Mouse (Mus musculus) heart, embryonic 14.5 days (tissue): ENCODE measurements at regions not wholly inside any gene's neighbourhood (a gene's known extent, or its start where the extent isn't known, plus 50 kb on each side); places are given as distances from the start of the nearest gene placed in this dataset.

Experiments used
- ATAC-seq: fragments of 200-750 bp; cut with Nextera tagmentation; 2 replicates; pipeline ENCODE4 v1.8.0; 2017; ENCODE audit warnings: low read depth, moderate TSS enrichment; ENCODE audit not compliant: insufficient number of reproducible peaks, insufficient read depth, low FRiP score
- H3K27ac ChIP-seq, 2 experiments: fragments of 200-500 bp in 1 of 2; fragments of 300-500 bp in 1 of 2; sonication (generic) in 1 of 2; replicated peaks in 1 of 2; 2 replicates each; pipeline ENCODE4 v1.5.1; 2012 to 2014; ENCODE audit warnings: low read depth in 2 of 2, low read length in 2 of 2, control low read depth in 1 of 2, mild to moderate bottlenecking in 1 of 2, mixed read lengths in 1 of 2; ENCODE audit not compliant: control insufficient read depth in 1 of 2, insufficient read depth in 1 of 2
- H3K27me3 ChIP-seq: fragments of 300-500 bp; sonication (generic); 2 replicates; pipeline ENCODE4 v1.6.1; 2014; ENCODE audit warnings: mild to moderate bottlenecking, low read length, control low read depth; ENCODE audit not compliant: control insufficient read depth, insufficient read depth
- H3K36me3 ChIP-seq: fragments of 300-500 bp; sonication (generic); 2 replicates; pipeline ENCODE4 v1.6.1; 2014; ENCODE audit warnings: mild to moderate bottlenecking, control low read depth, low read length, mixed read lengths; ENCODE audit not compliant: control insufficient read depth, insufficient read depth
- H3K4me1 ChIP-seq, 2 experiments: fragments of 200-500 bp in 1 of 2; fragments of 300-500 bp in 1 of 2; sonication (generic) in 1 of 2; 2 replicates each; pipeline ENCODE4 v1.6.1; 2012 to 2014; ENCODE audit warnings: low read length in 2 of 2, control low read depth in 1 of 2, mixed read lengths in 1 of 2; ENCODE audit not compliant: control insufficient read depth in 2 of 2, insufficient read depth in 2 of 2
- H3K4me2 ChIP-seq: fragments of 300-500 bp; sonication (generic); 2 replicates; pipeline ENCODE4 v1.6.1; 2014; ENCODE audit warnings: mild to moderate bottlenecking, low read length
- H3K4me3 ChIP-seq, 2 experiments: fragments of 200-500 bp in 1 of 2; fragments of 300-500 bp in 1 of 2; sonication (generic) in 1 of 2; 2 replicates each; pipeline ENCODE4 v1.5.1; 2012 to 2014; ENCODE audit warnings: low read length in 2 of 2, mild to moderate bottlenecking in 2 of 2, control low read depth in 1 of 2, low read depth in 1 of 2, moderate library complexity in 1 of 2; ENCODE audit not compliant: control insufficient read depth in 1 of 2, insufficient read depth in 1 of 2
- H3K9ac ChIP-seq: fragments of 300-500 bp; sonication (generic); 2 replicates; pipeline ENCODE4 v1.6.1; 2014; ENCODE audit warnings: mild to moderate bottlenecking, low read length
- H3K9me3 ChIP-seq: fragments of 300-500 bp; sonication (generic); 2 replicates; pipeline ENCODE4 v1.6.1; 2016; ENCODE audit warnings: low read length, control low read depth; ENCODE audit not compliant: control insufficient read depth
- WGBS: fragments of 180-500 bp; shearing (Covaris S2); extraction: QIAGEN DNeasy Blood & Tissue Kit; methylation state at CpG from one replicate; pipeline ENCODE4 v1.1.7; 2014; 5-methylcytosine and 5-hydroxymethylcytosine counted together

DNA sequence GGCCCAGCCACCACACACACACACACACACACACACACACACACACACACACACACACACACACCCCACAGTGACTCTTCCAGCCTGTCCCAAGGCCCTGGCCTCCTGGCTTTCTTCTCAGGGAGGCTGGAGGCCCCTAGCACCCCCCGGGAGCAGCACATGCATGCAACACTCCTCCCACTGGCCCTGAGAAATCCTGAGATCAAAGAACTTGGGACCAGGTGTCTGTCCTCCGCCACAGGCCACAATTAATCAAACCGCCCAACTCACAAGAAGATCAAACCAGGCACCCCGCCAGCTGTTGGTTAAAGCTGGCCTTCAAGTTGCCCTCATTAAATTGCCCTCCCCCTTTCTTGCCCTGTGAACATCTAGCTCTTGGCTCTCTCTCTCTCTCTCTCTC is 143.8 kb upstream of the Zfp703 start:
- no peak overlapping the region for H3K9ac ChIP-seq
- no peak for ATAC-seq
- H3K4me1 ChIP-seq = peaks cover 14 to 15% of the 10 kb centered on the region in 2 experiments; a peak in 3 of 4 replicates
- H3K36me3 ChIP-seq = no peaks in the 10 kb centered on the region
- H3K9me3 ChIP-seq = no peaks in the 10 kb centered on the region
- H3K27ac ChIP-seq = no peak overlapping the region
- WGBS = 49% methylated on average over 4 of the region's 4 CpGs
- no peaks in the 10 kb centered on the region for H3K27me3 ChIP-seq
- H3K4me2 ChIP-seq = no peak overlapping the region
- no peak overlapping the region for H3K4me3 ChIP-seq

DNA sequence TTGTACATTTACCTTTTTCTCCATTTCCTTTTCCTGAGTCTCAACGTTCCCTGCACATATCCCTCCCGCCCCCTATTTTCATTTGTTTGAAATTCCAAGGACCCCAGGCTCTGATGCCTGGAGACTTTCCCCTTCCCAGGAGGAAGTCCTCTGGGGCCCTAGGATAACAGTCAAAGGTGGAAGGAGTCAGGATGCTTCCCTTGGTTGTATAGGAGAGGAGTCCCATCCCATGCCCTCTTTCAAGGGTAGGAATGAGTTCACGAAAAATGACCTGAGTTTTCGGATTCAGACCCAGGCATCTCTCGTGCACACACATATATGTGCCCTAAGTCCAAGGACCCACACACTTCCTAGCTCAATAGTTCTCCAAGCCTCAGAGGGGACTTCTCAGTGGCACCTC is 143.3 kb upstream of the Zfp703 start:
- H3K9ac ChIP-seq = no peak overlapping the region
- H3K4me2 ChIP-seq = no peak overlapping the region
- no peaks in the 10 kb centered on the region for H3K9me3 ChIP-seq
- WGBS = 77% methylated on average over 5 of the region's 5 CpGs
- no peak overlapping the region for H3K4me3 ChIP-seq
- ATAC-seq = no peak
- H3K36me3 ChIP-seq = no peaks in the 10 kb centered on the region
- no peaks in the 10 kb centered on the region for H3K27me3 ChIP-seq
- peaks cover 10 to 13% of the 10 kb centered on the region in 2 experiments; a peak in 3 of 4 replicates for H3K4me1 ChIP-seq
- H3K27ac ChIP-seq = no peak overlapping the region

DNA sequence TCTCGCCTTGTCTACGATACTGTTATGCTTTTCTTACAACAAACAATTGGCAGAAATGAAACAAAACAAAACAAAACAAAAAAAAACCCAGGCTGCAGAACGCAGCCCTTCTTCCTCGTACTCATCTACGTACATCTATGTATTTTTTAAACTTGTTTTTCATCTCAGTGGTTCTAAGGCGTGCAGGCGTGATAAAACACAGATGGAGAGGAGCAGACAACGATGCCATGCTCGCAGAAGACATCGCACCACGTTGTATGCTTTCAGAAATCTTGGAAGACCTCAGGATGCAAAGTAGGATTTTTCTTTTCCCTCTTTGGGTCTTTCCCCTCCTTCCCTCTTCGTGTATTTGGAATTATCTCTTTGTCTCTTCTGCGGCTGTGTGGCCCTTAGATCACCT is 142.5 kb upstream of the Zfp703 start:
- Histone ChIP-seq H3K27me3 (no peaks in the 10 kb centered on the region), H3K9ac (no peak overlapping the region), H3K36me3 (no peaks in the 10 kb centered on the region), H3K4me3 (no peak overlapping the region), H3K9me3 (no peaks in the 10 kb centered on the region), H3K4me1 (peaks cover 8 to 13% of the 10 kb centered on the region in 2 experiments; a peak in 3 of 4 replicates), H3K27ac (no peak overlapping the region), H3K4me2 (no peak overlapping the region)
- 81% methylated on average over 13 of the region's 13 CpGs for WGBS
- ATAC-seq = no peak

DNA sequence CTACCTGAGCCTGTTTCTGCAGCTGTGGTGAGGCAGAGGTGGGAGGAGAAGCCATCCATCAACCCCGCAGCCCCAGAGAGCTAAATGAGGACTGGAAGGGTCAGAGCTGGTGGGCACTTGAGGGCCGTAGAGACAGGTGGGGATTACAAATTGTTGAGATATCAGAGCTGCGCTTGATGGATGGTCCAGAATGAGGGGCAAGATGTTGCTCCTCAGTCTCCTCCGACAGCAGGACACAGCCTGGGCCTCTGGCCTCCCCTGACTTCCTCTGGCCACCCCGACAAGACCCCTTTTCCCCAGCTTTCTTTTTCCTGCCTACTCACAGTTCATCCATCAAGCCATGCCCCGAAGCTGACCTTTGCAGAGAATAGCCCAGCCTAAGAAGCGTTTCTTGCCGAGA is 142.0 kb upstream of the Zfp703 start:
- H3K9me3 ChIP-seq = no peaks in the 10 kb centered on the region
- no peaks in the 10 kb centered on the region for H3K36me3 ChIP-seq
- H3K4me1 ChIP-seq = peaks cover 8 to 13% of the 10 kb centered on the region in 2 experiments; a peak in 3 of 4 replicates
- no peak for ATAC-seq
- H3K9ac ChIP-seq = no peak overlapping the region
- H3K27ac ChIP-seq = no peak overlapping the region
- H3K4me3 ChIP-seq = no peak overlapping the region
- H3K27me3 ChIP-seq = no peaks in the 10 kb centered on the region
- WGBS = 56% methylated on average over 8 of the region's 8 CpGs
- H3K4me2 ChIP-seq = no peak overlapping the region

GRCm38 (mm10) chr8:26835616-26836015 is 141.5 kb upstream of the Zfp703 start:
- no peak overlapping the region for H3K9ac ChIP-seq

GRCm38 (mm10) chr8:26836552-26836951 is 140.6 kb upstream of the Zfp703 start:
- no peaks in the 10 kb centered on the region for H3K36me3 ChIP-seq
- ATAC-seq = no peak
- H3K4me3 ChIP-seq = no peak overlapping the region
- H3K4me2 ChIP-seq = no peak overlapping the region
- no peaks in the 10 kb centered on the region for H3K9me3 ChIP-seq
- no peak overlapping the region for H3K27ac ChIP-seq
- H3K4me1 ChIP-seq = peaks cover 6 to 11% of the 10 kb centered on the region in 2 experiments; a peak in 3 of 4 replicates
- WGBS = 91% methylated on average over 7 of the region's 7 CpGs
- H3K27me3 ChIP-seq = no peaks in the 10 kb centered on the region
- H3K9ac ChIP-seq = no peak overlapping the region

More at GRCm38 (mm10) chr8:26835616-26836015, 141.5 kb upstream of the Zfp703 start:
- ATAC-seq = no peak
- H3K36me3 ChIP-seq = no peaks in the 10 kb centered on the region
- no peaks in the 10 kb centered on the region for H3K9me3 ChIP-seq
- WGBS = 61% methylated on average over 6 of the region's 6 CpGs
- H3K4me1 ChIP-seq = peaks cover 8 to 13% of the 10 kb centered on the region in 2 experiments; a peak in 3 of 4 replicates
- H3K27me3 ChIP-seq = no peaks in the 10 kb centered on the region
- no peak overlapping the region for H3K4me2 ChIP-seq
- H3K4me3 ChIP-seq = no peak overlapping the region
- no peak overlapping the region for H3K27ac ChIP-seq

DNA sequence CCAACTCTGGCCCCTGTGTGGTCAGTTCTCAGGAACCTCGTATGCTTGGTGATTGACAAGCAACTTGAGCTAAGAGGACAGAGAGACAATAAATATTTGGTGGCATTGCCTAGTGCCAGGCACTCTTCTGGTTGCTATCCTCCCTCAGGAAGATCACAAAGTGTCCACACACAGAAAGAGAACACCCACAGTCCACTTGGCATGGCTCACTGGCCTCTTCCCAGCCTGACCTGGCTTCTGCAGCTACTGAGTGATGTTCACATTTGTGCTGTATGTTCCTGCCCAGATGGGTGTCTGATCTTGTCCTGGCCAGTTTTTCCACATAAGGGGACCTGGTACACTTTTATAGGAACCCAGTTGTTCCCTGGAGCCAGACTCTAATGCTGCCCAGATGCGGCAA is 136.8 kb upstream of the Zfp703 start:
- no peaks in the 10 kb centered on the region for H3K27me3 ChIP-seq
- 70% methylated on average over 2 of the region's 2 CpGs for WGBS
- no peak overlapping the region for H3K27ac ChIP-seq
- no peak for ATAC-seq
- no peaks in the 10 kb centered on the region for H3K36me3 ChIP-seq
- H3K4me3 ChIP-seq = no peak overlapping the region
- peaks cover 0 to 4% of the 10 kb centered on the region in 2 experiments; a peak in 2 of 4 replicates for H3K4me1 ChIP-seq
- no peak overlapping the region for H3K9ac ChIP-seq
- no peaks in the 10 kb centered on the region for H3K9me3 ChIP-seq
- no peak overlapping the region for H3K4me2 ChIP-seq
